Comparison of ENCODE assay signal across 31 mouse cellular contexts in the genomic region with DNA sequence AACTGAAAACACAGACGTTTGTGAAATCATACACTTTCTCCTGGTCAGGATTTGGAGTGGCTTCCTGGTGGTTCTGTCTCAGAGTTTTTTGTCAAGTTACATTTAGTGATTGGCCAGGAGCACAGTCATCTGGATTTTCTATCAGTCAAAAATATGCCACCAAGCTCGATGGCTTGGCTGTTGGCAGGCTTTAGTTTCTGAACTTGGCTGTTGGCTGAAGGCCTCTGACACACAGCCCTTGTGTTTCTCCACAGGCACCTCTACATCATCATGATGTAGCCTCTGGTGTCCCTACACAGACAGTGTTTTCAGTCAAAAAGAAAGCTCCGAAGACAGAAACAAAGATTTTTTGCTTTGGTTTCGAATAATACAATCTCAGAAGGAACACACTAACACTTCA.
DNase-seq lines count a peak whose midpoint lies in the region; ATAC-seq and TF ChIP-seq lines count a peak whose summit lies in the region.
"Had no signal": no experiment of that assay in that cellular context is flagged by ENCODE, and none has a peak within 500 bp of the region (broad histone marks: within the 10 kb centered on the region; RNA-seq: fewer than 3 reads in every experiment).

No protein-coding gene starts in this region.

- no peaks in the 10 kb centered on the region for H3K4me1 ChIP-seq in heart, postnatal 0 days (ENCODE audit: control insufficient read depth, insufficient read depth)
- no peaks in the 10 kb centered on the region for H3K4me1 ChIP-seq in heart, embryonic 10.5 days
- H3K4me1 ChIP-seq: embryonic facial prominence, embryonic 12.5 days; hindbrain, embryonic 13.5 days; midbrain, embryonic 10.5 days; midbrain, embryonic 15.5 days; neural tube, embryonic 15.5 days had no signal

- peak; percentile 4 to 5 for DNase-seq in cerebellum, postnatal 10 days
- DNase-seq in cerebellum, postnatal 4 days (ENCODE audit: low spot score in 2 of 2): no peak
- peak; percentile 7 for DNase-seq in heart, postnatal 0 days (ENCODE audit: low spot score)
- no peak for DNase-seq in heart, embryonic 10.5 days (ENCODE audit: low spot score)
- peak; percentile 12 for DNase-seq in adrenal gland, postnatal 14 days
- no peak for DNase-seq in right cerebral cortex, adult 2 months (ENCODE audit: low spot score in 2 of 2)
- no peak for DNase-seq in urinary bladder, postnatal 10 days (ENCODE audit: low spot score)
- DNase-seq: cerebellum, adult 8-10 months; cerebellum, postnatal 36 days; embryo, embryonic 11 days; gastrocnemius, postnatal 14 days; kidney, adult 9 months; kidney, postnatal 10 days; layer of hippocampus, postnatal 36 days; liver; lung, adult 2 months; lung, postnatal 14 days; retina, postnatal 1 day; right cerebral cortex, postnatal 25 days; thymus, adult 18-20 months; thymus, postnatal 25 days had no signal

- TF ChIP-seq CTCF in heart, postnatal 0 days (IDR thresholded peaks at IDR 0.05; ENCODE audit: low read depth): no peak

- H3K9ac ChIP-seq in heart, postnatal 0 days (replicated peaks; ENCODE audit: low read depth, low read length): no peak overlapping the region
- H3K9ac ChIP-seq: embryonic facial prominence, embryonic 12.5 days; hindbrain, embryonic 13.5 days; liver, embryonic 14.5 days; midbrain, embryonic 15.5 days; neural tube, embryonic 15.5 days had no signal

- no peak overlapping the region for H3K4me2 ChIP-seq in heart, postnatal 0 days (ENCODE audit: low read depth, low read length)
- H3K4me2 ChIP-seq: embryonic facial prominence, embryonic 12.5 days; hindbrain, embryonic 13.5 days; midbrain, embryonic 15.5 days; neural tube, embryonic 15.5 days had no signal

- no peak for TF ChIP-seq EP300 in heart, postnatal 0 days (IDR thresholded peaks at IDR 0.05; ENCODE audit: low read depth)

- peak; percentile 55; the same call in 1 of the 2 replicates for ATAC-seq in heart, postnatal 0 days (ENCODE audit: insufficient read depth, low read depth)
- ATAC-seq: CD4-positive, CD25-positive, alpha-beta regulatory T cell, adult 4 months; forebrain, embryonic 14.5 days; intestine, embryonic 16.5 days; midbrain, embryonic 15.5 days had no signal

- no peaks in the 10 kb centered on the region for H3K9me3 ChIP-seq in heart, postnatal 0 days (replicated peaks; ENCODE audit: control insufficient read depth, low read length)
- H3K9me3 ChIP-seq in heart, embryonic 10.5 days: no peaks in the 10 kb centered on the region
- H3K9me3 ChIP-seq: embryonic facial prominence, embryonic 12.5 days; hindbrain, embryonic 13.5 days; midbrain, embryonic 10.5 days; midbrain, embryonic 15.5 days; neural tube, embryonic 15.5 days had no signal

- WGBS in heart, postnatal 0 days: 47% methylated on average over 4 of the region's 4 CpGs
- 72% methylated on average over 4 of the region's 4 CpGs for WGBS in heart, embryonic 10.5 days

- H3K27ac ChIP-seq in heart, postnatal 0 days (ENCODE audit: low read depth): 0 out of 2 replicates have a peak overlapping the region, but pooled peaks have one; percentile 3
- no peak overlapping the region for H3K27ac ChIP-seq in heart, embryonic 10.5 days
- H3K27ac ChIP-seq: embryonic facial prominence, embryonic 12.5 days; hindbrain, embryonic 13.5 days; liver, embryonic 14.5 days; midbrain, embryonic 10.5 days; midbrain, embryonic 15.5 days; neural tube, embryonic 15.5 days; stomach, postnatal 0 days had no signal

- no peak overlapping the region for H3K4me3 ChIP-seq in heart, postnatal 0 days (ENCODE audit: low read depth, low read length)
- H3K4me3 ChIP-seq in heart, embryonic 10.5 days: no peak overlapping the region
- H3K4me3 ChIP-seq: embryonic facial prominence, embryonic 12.5 days; hindbrain, embryonic 13.5 days; midbrain, embryonic 10.5 days; midbrain, embryonic 15.5 days; neural tube, embryonic 15.5 days had no signal

- no peaks in the 10 kb centered on the region for H3K27me3 ChIP-seq in heart, postnatal 0 days (ENCODE audit: control insufficient read depth, insufficient read depth, low read length)
- no peaks in the 10 kb centered on the region for H3K27me3 ChIP-seq in heart, embryonic 10.5 days (ENCODE audit: insufficient read depth, poor library complexity, severe bottlenecking)
- H3K27me3 ChIP-seq: embryonic facial prominence, embryonic 12.5 days; hindbrain, embryonic 13.5 days; midbrain, embryonic 15.5 days; neural tube, embryonic 15.5 days had no signal

- no peaks in the 10 kb centered on the region for H3K36me3 ChIP-seq in heart, postnatal 0 days (replicated peaks; ENCODE audit: control insufficient read depth, insufficient read depth, low read length)
- no peaks in the 10 kb centered on the region for H3K36me3 ChIP-seq in heart, embryonic 10.5 days
- H3K36me3 ChIP-seq: embryonic facial prominence, embryonic 12.5 days; hindbrain, embryonic 13.5 days; midbrain, embryonic 10.5 days; midbrain, embryonic 15.5 days; neural tube, embryonic 15.5 days had no signal

Comparison
In these comparisons a context has a peak if more than half of its experiments do, and no peak if none do; other contexts are left out.
1. DNase-seq: peak in cerebellum, postnatal 10 days (2 of 2), heart, postnatal 0 days (single experiment) and adrenal gland, postnatal 14 days (single experiment); none in cerebellum, postnatal 4 days (0 of 2), heart, embryonic 10.5 days (single experiment), right cerebral cortex, adult 2 months (0 of 2) and urinary bladder, postnatal 10 days (single experiment).